Mouse (Mus musculus) sigmoid colon, adult 10 weeks (tissue): ENCODE results near the gene Lsm8. TPM values are rescaled to one million over a fixed set of nuclear protein-coding genes. Genes with fewer than 3 reads are reported as not detected.

Source experiments
- polyA plus RNA-seq: library from polyadenylated mRNA; stranded (reverse); fragments of 350-450 nt; fragmentation: Illumina TruSeq; extraction: RNeasy Lipid Tissue Mini Kit (QIAGEN cat#74804); gene quantifications from one replicate; pipeline ENCODE4 v1.2.3, GENCODE M21; 2014; ENCODE audit warnings: low read depth, low replicate concordance

The Lsm8 gene
- 107 TPM for polyA plus RNA-seq

GRCm38 (mm10) chr6:18848051-18848701, at the start of gene Lsm8:
TSS of gene Lsm8 (plus strand) at chr6:18848579.

GRCm38 (mm10) chr6:18866018-18866417, 17.6 kb downstream of the Lsm8 start, which contains the start of gene Ankrd7:
TSS of gene Ankrd7 (plus strand) at chr6:18866318.

Other genes with a start within 250 kb of the Lsm8 start
- 0.41 TPM for gene Ankrd7, start 17.7 kb downstream of the Lsm8 start, polyA plus RNA-seq